Mouse (Mus musculus) liver, adult 2 months (tissue): ENCODE data around the gene C87499. TPM values are rescaled to one million over a fixed set of nuclear protein-coding genes. Genes with fewer than 3 reads are reported as not detected.
A peak's percentile ranks its signal among the peaks of the same experiment; 100 is the strongest.

Experiments
- DNase-seq: peaks from one replicate; pipeline ENCODE4 v3.0.0-alpha.2; 2011; ENCODE audit warnings: low read depth, low spot score; ENCODE audit errors: extremely low read depth
- H3K27ac ChIP-seq: fragments of 200-500 bp; replicated peaks from 2 replicates; pipeline ENCODE4 v1.5.1; 2012; ENCODE audit warnings: low read depth, mild to moderate bottlenecking, control low read depth, inconsistent platforms, low read length; ENCODE audit not compliant: insufficient read depth
- H3K27me3 ChIP-seq: fragments of 200-500 bp; 2 replicates; pipeline ENCODE4 v1.6.1; 2012; ENCODE audit warnings: mild to moderate bottlenecking, moderate library complexity, low read length, inconsistent platforms; ENCODE audit not compliant: control insufficient read depth, insufficient read depth
- H3K36me3 ChIP-seq: fragments of 200-500 bp; 2 replicates; pipeline ENCODE4 v1.6.1; 2012; ENCODE audit warnings: low read length, inconsistent platforms; ENCODE audit not compliant: control insufficient read depth, insufficient read depth
- H3K4me1 ChIP-seq: fragments of 200-500 bp; 2 replicates; pipeline ENCODE4 v1.6.1; 2011; ENCODE audit warnings: low read length; ENCODE audit not compliant: control insufficient read depth, insufficient read depth
- H3K4me3 ChIP-seq: fragments of 200-500 bp; 2 replicates; pipeline ENCODE4 v1.5.1; 2011; ENCODE audit warnings: low read depth, mild to moderate bottlenecking, control low read depth, low read length, moderate library complexity; ENCODE audit not compliant: insufficient read depth
- H3K79me2 ChIP-seq: fragments of 200-500 bp; 2 replicates; pipeline ENCODE4 v1.6.1; 2012; ENCODE audit warnings: inconsistent platforms, mild to moderate bottlenecking, low read length, moderate library complexity; ENCODE audit not compliant: control insufficient read depth, insufficient read depth
- H3K9ac ChIP-seq: fragments of 200-500 bp; 2 replicates; pipeline ENCODE4 v1.6.1; 2012; ENCODE audit warnings: low read depth, mild to moderate bottlenecking, control low read depth, inconsistent platforms, low read length
- CTCF ChIP-seq: fragments of 200-500 bp; IDR thresholded peaks from 2 replicates; pipeline ENCODE4 v1.5.1; 2011; ENCODE audit warnings: low read depth, low read length, control low read depth
- POLR2A ChIP-seq: fragments of 200-500 bp; IDR thresholded peaks from 2 replicates; pipeline ENCODE4 v1.6.1; 2011; ENCODE audit warnings: low read length, control low read depth; ENCODE audit not compliant: insufficient read depth; ENCODE audit errors: extremely low read depth
- WGBS: fragments of 180-500 bp; shearing (Covaris S2); methylation state at CpG from one replicate; pipeline ENCODE4 v1.1.7; 2018; 5-methylcytosine and 5-hydroxymethylcytosine counted together
- polyA plus RNA-seq: library from polyadenylated mRNA; depleted of rRNA; stranded (reverse); fragments of >200 nt; gene quantifications from 2 replicates; pipeline ENCODE4 v1.2.3, GENCODE M21; 2012; rRNA removed
- total RNA-seq: library from RNA; depleted of rRNA; stranded (reverse); fragments of >200 nt; gene quantifications from 2 replicates; pipeline ENCODE4 v1.2.3, GENCODE M21; 2014; rRNA removed

Gene C87499
- total RNA-seq (not detected in 2 replicates), polyA plus RNA-seq (not detected in 2 replicates)

DNA sequence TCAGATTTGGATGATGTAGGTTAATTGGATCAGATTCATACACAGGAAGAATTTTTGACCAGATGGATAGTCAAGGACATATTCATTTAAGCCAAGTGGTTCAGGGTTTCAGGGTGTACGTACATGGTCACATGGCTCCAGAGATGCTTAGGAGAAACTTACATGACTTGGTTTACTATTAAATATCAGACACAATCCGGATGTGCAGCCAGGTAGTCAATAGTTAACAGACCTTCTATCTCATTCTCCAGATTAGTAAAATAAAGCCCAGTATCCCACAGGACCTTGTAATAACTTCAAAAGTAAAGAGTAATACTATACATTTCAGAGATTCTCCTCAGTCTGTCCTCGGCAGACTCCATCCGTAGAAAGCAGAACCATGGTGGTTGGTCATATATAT lies at the start of gene C87499:
C87499 (minus strand) TSS at position 101 of the 400 bp plus-strand sequence.
- Histone ChIP-seq H3K4me1 (no peaks in the 10 kb centered on the region), H3K9ac (no peak within 1 kb of the TSS), H3K36me3 (no peaks in the 10 kb centered on the region), H3K79me2 (no peaks in the 10 kb centered on the region), H3K4me3 (no peak within 1 kb of the TSS), H3K27me3 (peaks cover 2% of the 10 kb centered on the region; the same call in 1 of the 2 replicates), H3K27ac (no peak within 1 kb of the TSS)
- DNase-seq, result no peak
- WGBS, result 88% methylated on average over 4 of the region's 4 CpGs
- TF ChIP-seq CTCF (no peak), POLR2A (no peak)

DNA sequence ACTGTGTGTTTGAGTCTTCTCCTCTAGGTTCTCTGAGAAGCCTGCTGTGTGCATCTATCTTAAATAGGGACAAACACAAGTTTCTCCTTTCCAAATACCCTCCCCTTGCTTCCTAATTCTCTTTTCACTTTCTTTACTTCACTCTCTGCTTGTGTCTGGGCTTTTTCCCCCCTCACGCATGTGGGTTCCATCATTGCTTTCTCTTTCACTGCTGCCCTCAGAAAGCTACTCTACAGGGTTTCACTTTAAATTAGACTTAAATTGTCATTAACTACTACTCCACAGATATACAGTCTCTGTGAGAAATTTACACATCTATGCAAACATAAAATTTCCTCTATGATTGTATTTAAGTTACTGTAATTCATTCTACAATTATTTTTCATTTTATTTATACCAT lies 49.6 kb upstream of the C87499 start, which contains the start of gene Ifna2:
Ifna2 (minus strand) TSS at position 101 of the 400 bp plus-strand sequence.
- Histone ChIP-seq H3K4me1 (no peaks in the 10 kb centered on the region), H3K9ac (no peak within 1 kb of the TSS), H3K79me2 (no peaks in the 10 kb centered on the region), H3K27ac (no peak within 1 kb of the TSS), H3K36me3 (no peaks in the 10 kb centered on the region), H3K4me3 (no peak within 1 kb of the TSS), H3K27me3 (no peaks in the 10 kb centered on the region)
- TF ChIP-seq CTCF (no peak), POLR2A (no peak)
- no peak for DNase-seq
- 96% methylated on average over 1 of the region's 1 CpGs for WGBS

DNA sequence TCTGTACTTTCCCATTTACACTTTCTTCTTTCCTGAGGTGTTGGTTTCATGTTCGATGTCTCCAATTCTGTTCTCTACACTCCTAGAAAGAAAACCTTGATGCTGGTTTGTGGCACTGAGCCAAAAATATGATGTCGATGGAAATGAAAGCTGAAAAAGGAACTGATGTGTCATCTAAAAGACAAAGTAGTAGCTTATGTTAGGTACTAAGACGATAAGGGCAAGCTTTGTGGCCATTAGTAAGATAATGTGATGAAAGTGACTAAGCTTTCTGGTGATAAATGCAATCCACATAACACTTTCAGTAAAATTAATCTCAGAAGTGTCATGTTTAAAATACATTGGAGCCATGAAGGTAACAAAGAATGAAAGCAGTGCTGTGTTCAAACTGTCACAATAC lies 47.1 kb upstream of the C87499 start:
- WGBS, result 51% methylated on average over 3 of the region's 3 CpGs
- Histone ChIP-seq H3K9ac (no peak overlapping the region), H3K4me3 (no peak overlapping the region), H3K27ac (no peak overlapping the region), H3K27me3 (no peaks in the 10 kb centered on the region), H3K4me1 (no peaks in the 10 kb centered on the region), H3K79me2 (no peaks in the 10 kb centered on the region), H3K36me3 (no peaks in the 10 kb centered on the region)
- no peak for TF ChIP-seq POLR2A
- TF ChIP-seq CTCF, result no peak
- no peak for DNase-seq

DNA sequence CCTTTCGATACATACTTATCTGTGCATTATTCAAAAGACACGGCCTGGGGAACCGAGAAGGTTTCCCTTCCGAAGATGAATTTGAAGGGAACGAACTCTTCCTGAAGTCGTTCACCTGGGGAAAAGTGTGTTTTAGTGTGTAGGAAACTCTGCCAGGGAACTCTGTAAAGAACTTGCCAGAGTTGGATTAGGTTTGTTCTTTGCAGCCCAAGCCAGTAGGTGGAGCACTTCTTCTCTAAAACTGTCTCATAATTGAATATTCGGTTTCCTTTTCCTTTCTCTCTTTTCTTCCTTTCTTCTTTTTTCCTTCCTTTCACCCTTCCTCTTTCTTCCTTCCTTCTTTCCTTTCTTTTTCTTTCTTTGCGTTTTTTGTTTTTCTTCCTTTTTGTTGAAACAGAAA lies 46.2 kb upstream of the C87499 start:
- Histone ChIP-seq H3K4me1 (no peaks in the 10 kb centered on the region), H3K79me2 (no peaks in the 10 kb centered on the region), H3K9ac (no peak overlapping the region), H3K4me3 (no peak overlapping the region), H3K27ac (no peak overlapping the region), H3K36me3 (no peaks in the 10 kb centered on the region), H3K27me3 (no peaks in the 10 kb centered on the region)
- TF ChIP-seq CTCF, result 0 out of 2 replicates have a peak, but pooled peaks have one; percentile 3
- TF ChIP-seq POLR2A, result no peak
- 38% methylated on average over 8 of the region's 8 CpGs for WGBS
- peak; percentile 30 for DNase-seq

DNA sequence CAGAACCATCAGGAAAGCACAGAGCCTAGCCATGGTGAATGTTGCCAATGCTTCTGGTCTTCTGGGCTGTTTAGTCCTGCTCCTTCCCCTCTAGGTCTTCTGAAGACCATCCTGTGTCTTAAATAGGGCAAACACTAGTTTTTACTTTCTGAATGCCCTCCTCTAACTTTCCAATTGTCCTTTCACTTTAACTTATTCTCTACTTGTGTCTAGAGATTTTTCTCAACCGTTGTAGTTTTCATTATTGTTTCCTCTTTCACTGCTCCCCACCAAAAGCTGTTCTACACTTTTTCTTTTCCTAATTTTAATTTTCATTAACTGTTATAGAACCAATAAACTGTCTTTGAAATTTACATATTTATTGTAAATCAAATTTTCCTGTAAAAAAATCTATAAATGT lies 42.6 kb upstream of the C87499 start, which contains the start of gene Ifna16:
Ifna16 (minus strand) TSS at position 101 of the 400 bp plus-strand sequence.
- 74% methylated on average over 1 of the region's 1 CpGs for WGBS

DNA sequence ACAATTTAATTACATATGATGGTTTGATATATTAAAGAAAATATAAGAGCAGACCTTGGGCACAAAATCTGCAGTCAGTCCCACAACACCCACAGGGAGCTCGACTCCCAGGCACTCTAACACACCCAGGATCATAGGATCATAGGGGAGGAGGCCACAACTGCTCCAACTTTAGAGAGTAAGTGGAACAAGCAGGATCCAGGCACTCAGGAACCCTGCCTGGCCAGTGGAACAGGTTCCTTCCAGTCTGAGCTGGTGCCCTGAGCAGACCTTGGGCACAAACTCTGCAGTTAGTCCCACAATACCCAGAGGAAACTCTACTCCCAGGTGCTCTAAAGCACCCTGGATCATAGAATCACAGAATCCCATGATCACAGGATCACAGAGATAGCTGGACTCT lies 21.2 kb upstream of the C87499 start:
- H3K79me2 ChIP-seq, result no peaks in the 10 kb centered on the region
- 17% methylated on average over 1 of the region's 1 CpGs for WGBS
- H3K27ac ChIP-seq, result no peak overlapping the region
- no peak overlapping the region for H3K9ac ChIP-seq
- H3K36me3 ChIP-seq, result no peaks in the 10 kb centered on the region
- no peak overlapping the region for H3K4me3 ChIP-seq
- TF ChIP-seq CTCF (no peak), POLR2A (no peak)
- no peaks in the 10 kb centered on the region for H3K27me3 ChIP-seq
- no peak for DNase-seq
- H3K4me1 ChIP-seq, result no peaks in the 10 kb centered on the region

More for the DNA sequence above, 42.6 kb upstream of the C87499 start, which contains the start of gene Ifna16:
- Histone ChIP-seq H3K36me3 (no peaks in the 10 kb centered on the region), H3K79me2 (no peaks in the 10 kb centered on the region), H3K4me3 (no peak within 1 kb of the TSS), H3K4me1 (no peaks in the 10 kb centered on the region), H3K27me3 (no peaks in the 10 kb centered on the region), H3K27ac (no peak within 1 kb of the TSS), H3K9ac (no peak within 1 kb of the TSS)
- TF ChIP-seq CTCF (no peak), POLR2A (no peak)
- no peak for DNase-seq
